8 mouse cellular contexts compared by ENCODE assay signal in the genomic region with DNA sequence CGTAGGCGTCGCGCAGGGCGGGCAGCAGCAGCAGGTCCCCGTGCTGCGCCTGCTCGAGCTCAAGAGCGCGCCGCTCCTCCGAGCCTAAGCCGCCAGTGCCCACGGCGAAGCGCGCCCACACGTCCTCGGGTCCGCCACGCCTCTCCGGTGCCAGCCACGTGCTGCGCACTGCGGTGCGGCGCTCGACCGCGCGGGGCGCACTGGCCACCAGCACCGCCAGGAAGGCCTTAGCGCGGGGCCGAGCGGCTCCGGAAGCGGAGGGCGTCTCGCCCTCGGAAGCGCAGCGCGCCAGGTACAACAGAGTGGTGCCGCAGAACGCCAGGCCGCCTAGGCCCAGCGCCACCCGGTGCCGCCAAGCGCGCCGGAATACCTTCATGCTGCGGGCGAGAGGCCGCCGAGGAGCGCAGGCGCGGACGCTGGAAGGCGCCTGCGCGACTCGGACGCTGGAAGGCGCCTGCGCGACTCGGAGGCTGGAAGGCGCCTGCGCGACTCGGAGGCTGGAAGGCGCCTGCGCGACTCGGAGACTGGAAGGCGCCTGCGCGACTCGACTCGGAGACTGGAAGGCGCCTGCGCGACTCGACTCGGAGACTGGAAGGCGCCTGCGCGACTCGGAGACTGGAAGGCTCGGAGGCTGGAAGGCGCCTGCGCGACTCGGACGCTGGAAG. TPM values are rescaled to one million over a fixed set of nuclear protein-coding genes. Genes with fewer than 3 reads are reported as not detected.
A peak's percentile ranks its signal among the peaks of the same experiment; 100 is the strongest.
DNase-seq lines count a peak whose midpoint lies in the region; ATAC-seq lines count a peak whose summit lies in the region.

A gene (minus strand): TSS at position 409 of the 665 bp plus-strand sequence.
A gene (plus strand): TSS at position 632 of the 665 bp plus-strand sequence.

- peaks cover 29% of the 10 kb centered on the region for H3K36me3 ChIP-seq in limb, embryonic 13.5 days
- peaks cover 5% of the 10 kb centered on the region; the same call in 1 of the 2 replicates for H3K36me3 ChIP-seq in midbrain, embryonic 15.5 days (replicated peaks)

- WGBS in limb, embryonic 13.5 days = under 1% methylated on average over 98 of the region's 99 CpGs
- under 1% methylated on average over 96 of the region's 99 CpGs for WGBS in midbrain, embryonic 15.5 days

- H3K4me3 ChIP-seq in limb, embryonic 13.5 days = peak within 1 kb of the TSS; percentile 84
- peak within 1 kb of the TSS; percentile 80 for H3K4me3 ChIP-seq in midbrain, embryonic 15.5 days

- no peaks in the 10 kb centered on the region for H3K27me3 ChIP-seq in limb, embryonic 13.5 days
- no peaks in the 10 kb centered on the region for H3K27me3 ChIP-seq in midbrain, embryonic 15.5 days (replicated peaks)

- H3K27ac ChIP-seq in limb, embryonic 13.5 days = peak within 1 kb of the TSS; percentile 94
- peak within 1 kb of the TSS; percentile 97 for H3K27ac ChIP-seq in midbrain, embryonic 15.5 days

- H3K4me1 ChIP-seq in limb, embryonic 13.5 days = peaks cover 27% of the 10 kb centered on the region
- H3K4me1 ChIP-seq in midbrain, embryonic 15.5 days = peaks cover 31% of the 10 kb centered on the region

- DNase-seq in cerebellum, adult 11 months = peak; percentile 87
- DNase-seq in cerebellum, adult 9-11 months = no peak
- DNase-seq in embryo, embryonic 11 days = peak; percentile 90
- peak; percentile 87 for DNase-seq in kidney, adult 9 months
- peak; percentile 83 to 89 for DNase-seq in spleen, adult 18-20 months

- ATAC-seq in granulocyte monocyte progenitor cell, adult 5-6 weeks (replicated peaks; ENCODE audit: poor library complexity, severe bottlenecking) = peak; percentile 69
- peak; percentile 81 for ATAC-seq in limb, embryonic 13.5 days (ENCODE audit: low FRiP score, low read depth)
- peak; percentile 92 for ATAC-seq in midbrain, embryonic 15.5 days (replicated peaks)

- no peaks in the 10 kb centered on the region for H3K9me3 ChIP-seq in limb, embryonic 13.5 days
- H3K9me3 ChIP-seq in midbrain, embryonic 15.5 days = no peaks in the 10 kb centered on the region

- peak within 1 kb of the TSS; percentile 98 for H3K4me2 ChIP-seq in limb, embryonic 13.5 days (replicated peaks)
- H3K4me2 ChIP-seq in midbrain, embryonic 15.5 days = peak within 1 kb of the TSS; percentile 97

- H3K9ac ChIP-seq in limb, embryonic 13.5 days = peak within 1 kb of the TSS; percentile 89
- H3K9ac ChIP-seq in midbrain, embryonic 15.5 days = peak within 1 kb of the TSS; percentile 79

RNA-seq across cellular contexts. Expression of the first gene that starts in this region (rescaled TPM):
- 6.4 and 6.6 TPM in 2 replicates for total RNA-seq in granulocyte monocyte progenitor cell, adult 5-6 weeks (2014; fragmentation: Nextera tagmentation)
- total RNA-seq in granulocyte monocyte progenitor cell, adult 5-6 weeks (2017) = 10.3 and 10.7 TPM in 2 replicates
- polyA plus RNA-seq in limb, embryonic 13.5 days (2015; fragmentation: Nextera tagmentation; extraction: Ambion mirVana) = 16.8 and 17.3 TPM in 2 replicates
- 38.5 and 38.9 TPM in 2 replicates for polyA plus RNA-seq in midbrain, embryonic 15.5 days (2015; fragmentation: Nextera tagmentation; extraction: Ambion mirVana)

RNA-seq across cellular contexts. Expression of the second gene that starts in this region (rescaled TPM):
- total RNA-seq in granulocyte monocyte progenitor cell, adult 5-6 weeks (2014; fragmentation: Nextera tagmentation) = 62.0 and 73.4 TPM in 2 replicates
- total RNA-seq in granulocyte monocyte progenitor cell, adult 5-6 weeks (2017) = 174 and 182 TPM in 2 replicates
- polyA plus RNA-seq in limb, embryonic 13.5 days (2015; fragmentation: Nextera tagmentation; extraction: Ambion mirVana) = 160 and 166 TPM in 2 replicates
- 113 and 118 TPM in 2 replicates for polyA plus RNA-seq in midbrain, embryonic 15.5 days (2015; fragmentation: Nextera tagmentation; extraction: Ambion mirVana)
